Mouse (Mus musculus) embryonic facial prominence, embryonic 11.5 days (tissue): Measurements from ENCODE around the gene Arl10. TPM values are rescaled to one million over a fixed set of nuclear protein-coding genes. Genes with fewer than 3 reads are reported as not detected.
"Not testable (repeated sequence)": the region's sequence is repeated elsewhere in the genome, so short reads cannot be mapped to it uniquely, and the experiment has no call there.

Experiments
- ATAC-seq: fragments of 200-750 bp; cut with Nextera tagmentation; replicated peaks from 2 replicates; pipeline ENCODE4 v1.8.0; 2017; ENCODE audit warnings: low read depth; ENCODE audit not compliant: insufficient number of reproducible peaks, low FRiP score, low TSS enrichment
- DNase-seq: peaks from one replicate; pipeline ENCODE4 v3.0.0-alpha.2; 2015; ENCODE audit warnings: low spot score
- H3K27ac ChIP-seq: fragments of 300-500 bp; sonication (generic); replicated peaks from 2 replicates; pipeline ENCODE4 v1.5.1; 2014; ENCODE audit warnings: mild to moderate bottlenecking, low read depth, low read length, control low read depth
- H3K27me3 ChIP-seq: fragments of 300-500 bp; sonication (generic); 2 replicates; pipeline ENCODE4 v1.6.1; 2014; ENCODE audit warnings: mild to moderate bottlenecking, low read length, moderate library complexity, mixed read lengths; ENCODE audit not compliant: control insufficient read depth, insufficient read depth
- H3K36me3 ChIP-seq: fragments of 300-500 bp; sonication (generic); replicated peaks from 2 replicates; pipeline ENCODE4 v1.6.1; 2014; ENCODE audit warnings: low read depth, mild to moderate bottlenecking, low read length, moderate library complexity, mixed read lengths; ENCODE audit not compliant: control insufficient read depth, insufficient read depth
- H3K4me1 ChIP-seq: fragments of 300-500 bp; sonication (generic); 2 replicates; pipeline ENCODE4 v1.6.1; 2014; ENCODE audit warnings: low read length, mixed read lengths; ENCODE audit not compliant: control insufficient read depth, insufficient read depth
- H3K4me2 ChIP-seq: fragments of 300-500 bp; sonication (generic); 2 replicates; pipeline ENCODE4 v1.6.1; 2014; ENCODE audit warnings: low read depth, mild to moderate bottlenecking, control low read depth, low read length, moderate library complexity
- H3K4me3 ChIP-seq: fragments of 300-500 bp; sonication (generic); 2 replicates; pipeline ENCODE4 v1.5.1; 2014; ENCODE audit warnings: low read depth, low read length, control low read depth
- H3K9ac ChIP-seq: fragments of 300-500 bp; sonication (generic); replicated peaks from 2 replicates; pipeline ENCODE4 v1.6.1; 2014; ENCODE audit warnings: mild to moderate bottlenecking, control low read depth, low read length
- H3K9me3 ChIP-seq: fragments of 300-500 bp; sonication (generic); replicated peaks from 2 replicates; pipeline ENCODE4 v1.6.1; 2016; ENCODE audit warnings: mild to moderate bottlenecking, low read length, inconsistent platforms, mixed read lengths; ENCODE audit not compliant: control insufficient read depth
- WGBS: fragments of 180-500 bp; shearing (Covaris S2); extraction: QIAGEN DNeasy Blood & Tissue Kit; methylation state at CpG from one replicate; pipeline ENCODE4 v1.1.7; 2014; 5-methylcytosine and 5-hydroxymethylcytosine counted together
- polyA plus RNA-seq: library from polyadenylated mRNA; unstranded; fragments of >200 nt; fragmentation: Nextera tagmentation; extraction: Ambion mirVana; gene quantifications from 2 replicates; pipeline ENCODE4 v1.2.1, GENCODE M21; 2014

The Arl10 gene
- polyA plus RNA-seq, 1 experiment from 2014 or later = 26.0 TPM

GRCm38 (mm10) chr13:54609301-54609700 is 34.5 kb downstream of the Arl10 start:
- Histone ChIP-seq H3K27ac (no peak overlapping the region), H3K4me2 (no peak overlapping the region), H3K9ac (no peak overlapping the region), H3K36me3 (no peaks in the 10 kb centered on the region), H3K27me3 (peaks cover 4% of the 10 kb centered on the region; the same call in 1 of the 2 replicates), H3K4me1 (no peaks in the 10 kb centered on the region), H3K4me3 (no peak overlapping the region), H3K9me3 (no peaks in the 10 kb centered on the region)
- 21% methylated on average over 1 of the region's 1 CpGs for WGBS
- ATAC-seq (no peak), DNase-seq (no peak)

- no peaks in the 10 kb centered on the region for H3K36me3 ChIP-seq
- peak overlapping the region; percentile 71 for H3K9ac ChIP-seq
- H3K9me3 ChIP-seq = no peaks in the 10 kb centered on the region
- peak overlapping the region; percentile 94 for H3K4me2 ChIP-seq
- ATAC-seq = peak; percentile 31; the same call in 1 of the 2 replicates
- H3K4me1 ChIP-seq = no peaks in the 10 kb centered on the region
- peak overlapping the region; percentile 61 for H3K4me3 ChIP-seq
- no peak overlapping the region for H3K27ac ChIP-seq
- H3K27me3 ChIP-seq = peaks cover 4% of the 10 kb centered on the region; the same call in 1 of the 2 replicates
- WGBS = 8% methylated on average over 13 of the region's 13 CpGs
- DNase-seq = no peak
These were observed 35.8 kb downstream of the Arl10 start for GRCm38 (mm10) chr13:54610613-54610971.

- under 1% methylated on average over 65 of the region's 66 CpGs for WGBS
These were observed 36.3 kb downstream of the Arl10 start, which contains the start of gene Cltb for GRCm38 (mm10) chr13:54610972-54611754. TSS of gene Cltb (minus strand) at chr13:54611344.

GRCm38 (mm10) chr13:54613141-54613540 is 38.3 kb downstream of the Arl10 start:
- not testable (repeated sequence) for H3K9ac ChIP-seq, H3K4me1 ChIP-seq, H3K9me3 ChIP-seq, H3K36me3 ChIP-seq, H3K4me3 ChIP-seq, H3K27ac ChIP-seq, ATAC-seq, H3K27me3 ChIP-seq, DNase-seq, H3K4me2 ChIP-seq
- WGBS = 84% methylated on average over 8 of the region's 8 CpGs

More at GRCm38 (mm10) chr13:54610972-54611754, 36.3 kb downstream of the Arl10 start, which contains the start of gene Cltb:
- ATAC-seq = peak; percentile 49
- peak within 1 kb of the TSS; percentile 94 for H3K4me2 ChIP-seq
- H3K9me3 ChIP-seq = no peaks in the 10 kb centered on the region
- H3K27ac ChIP-seq = no peak within 1 kb of the TSS
- H3K36me3 ChIP-seq = no peaks in the 10 kb centered on the region
- H3K4me3 ChIP-seq = peak within 1 kb of the TSS; percentile 61
- H3K27me3 ChIP-seq = peaks cover 4% of the 10 kb centered on the region; the same call in 1 of the 2 replicates
- peak; percentile 78 for DNase-seq
- H3K9ac ChIP-seq = peak within 1 kb of the TSS; percentile 71
- no peaks in the 10 kb centered on the region for H3K4me1 ChIP-seq

- Histone ChIP-seq H3K27me3 (no peaks in the 10 kb centered on the region), H3K9me3 (no peaks in the 10 kb centered on the region), H3K9ac (no peak overlapping the region), H3K36me3 (no peaks in the 10 kb centered on the region), H3K4me1 (no peaks in the 10 kb centered on the region), H3K27ac (no peak overlapping the region), H3K4me2 (no peak overlapping the region), H3K4me3 (no peak overlapping the region)
- WGBS = 81% methylated on average over 8 of the region's 8 CpGs
- no peak for DNase-seq
- ATAC-seq = no peak
These were observed 41.5 kb downstream of the Arl10 start for GRCm38 (mm10) chr13:54616307-54616706.

- Histone ChIP-seq H3K27me3 (no peaks in the 10 kb centered on the region), H3K9ac (no peak overlapping the region), H3K27ac (no peak overlapping the region), H3K36me3 (no peaks in the 10 kb centered on the region), H3K4me3 (no peak overlapping the region), H3K4me2 (no peak overlapping the region), H3K4me1 (no peaks in the 10 kb centered on the region), H3K9me3 (no peaks in the 10 kb centered on the region)
- DNase-seq (peak; percentile 13), ATAC-seq (no peak)
- WGBS = 64% methylated on average over 6 of the region's 6 CpGs
These were observed 42.2 kb downstream of the Arl10 start for GRCm38 (mm10) chr13:54616998-54617397.

- no peaks in the 10 kb centered on the region for H3K36me3 ChIP-seq
- ATAC-seq (peak; percentile 96), DNase-seq (peak; percentile 99)
- H3K4me1 ChIP-seq = no peaks in the 10 kb centered on the region; the same call in none of the 2 replicates
- H3K4me3 ChIP-seq = peak within 1 kb of the TSS; percentile 96
- peak within 1 kb of the TSS; percentile 75 for H3K4me2 ChIP-seq
- 11% methylated on average over 44 of the region's 44 CpGs for WGBS
- H3K27ac ChIP-seq = peak within 1 kb of the TSS; percentile 56; the same call in 1 of the 2 replicates
- H3K9me3 ChIP-seq = no peaks in the 10 kb centered on the region
- no peaks in the 10 kb centered on the region for H3K27me3 ChIP-seq
- H3K9ac ChIP-seq = peak within 1 kb of the TSS; percentile 96
These were observed 46.5 kb downstream of the Arl10 start, which contains the start of gene Faf2 for GRCm38 (mm10) chr13:54621155-54621932. TSS of gene Faf2 (plus strand) at chr13:54621784.
